Mouse (Mus musculus): ENCODE results near the gene Esyt1.
"Not testable (repeated sequence)": the region's sequence is repeated elsewhere in the genome, so short reads cannot be mapped to it uniquely, and the experiment has no call there.

Esyt1 gene

DNA sequence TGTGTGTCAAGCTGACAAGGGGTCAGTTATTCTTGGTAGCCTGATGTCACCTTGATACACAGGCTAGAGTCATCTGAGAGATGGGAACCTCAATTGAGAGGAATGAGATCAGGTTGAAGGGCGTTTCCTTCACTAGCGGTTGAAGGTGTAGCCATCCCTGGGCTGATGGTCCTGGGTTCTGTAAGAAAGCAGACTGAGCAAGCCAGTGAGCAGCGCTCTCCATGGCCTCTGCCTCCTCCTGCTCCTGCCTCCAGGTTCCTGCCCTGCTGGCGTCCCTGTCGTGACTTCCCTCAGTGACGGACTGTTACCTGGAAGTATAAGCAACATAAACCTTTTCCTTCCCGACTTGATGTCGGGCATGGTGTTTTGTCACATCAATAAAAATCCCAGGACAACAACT lies 22.1 kb downstream of the Esyt1 start:
- DNase-seq: no peak

- DNase-seq: no peak
These were observed 23.3 kb downstream of the Esyt1 start for GRCm38 (mm10) chr10:128502341-128502740.

DNA sequence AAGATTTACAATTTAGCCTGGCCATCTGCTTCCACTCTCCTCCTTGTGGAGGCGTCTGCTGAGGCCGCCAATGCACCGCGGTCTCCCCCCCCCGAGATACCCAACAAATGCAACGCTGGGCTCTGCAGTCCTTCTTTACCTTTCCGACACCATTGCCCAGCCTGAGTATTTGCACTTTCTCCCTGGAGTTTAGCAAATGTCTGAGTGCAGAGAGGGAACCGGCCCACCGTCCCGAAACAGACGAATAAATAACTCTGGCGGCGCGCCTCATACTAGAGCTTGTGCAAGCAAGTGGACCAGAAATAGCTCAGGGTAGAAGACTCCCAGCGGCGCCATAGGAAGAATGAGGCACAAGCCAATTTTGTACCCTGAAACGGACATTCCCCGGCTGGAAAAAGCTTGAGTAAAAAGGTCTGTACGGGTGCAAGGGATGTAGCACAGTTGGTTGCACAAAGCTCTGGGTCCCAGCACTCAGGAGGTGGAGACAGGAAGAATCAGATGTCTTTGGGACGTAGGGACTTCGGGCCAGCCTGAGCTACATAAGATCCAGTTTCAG lies 26.5 kb downstream of the Esyt1 start:
- peak; percentile 65 for DNase-seq

- peak; percentile 97 for DNase-seq
These were observed 27.1 kb downstream of the Esyt1 start, which contains the start of gene Myl6b for GRCm38 (mm10) chr10:128498590-128498989. Gene Myl6b (minus strand): TSS chr10:128498685.

- DNase-seq: no peak
These were observed 28.4 kb downstream of the Esyt1 start for GRCm38 (mm10) chr10:128497134-128497737.

DNA sequence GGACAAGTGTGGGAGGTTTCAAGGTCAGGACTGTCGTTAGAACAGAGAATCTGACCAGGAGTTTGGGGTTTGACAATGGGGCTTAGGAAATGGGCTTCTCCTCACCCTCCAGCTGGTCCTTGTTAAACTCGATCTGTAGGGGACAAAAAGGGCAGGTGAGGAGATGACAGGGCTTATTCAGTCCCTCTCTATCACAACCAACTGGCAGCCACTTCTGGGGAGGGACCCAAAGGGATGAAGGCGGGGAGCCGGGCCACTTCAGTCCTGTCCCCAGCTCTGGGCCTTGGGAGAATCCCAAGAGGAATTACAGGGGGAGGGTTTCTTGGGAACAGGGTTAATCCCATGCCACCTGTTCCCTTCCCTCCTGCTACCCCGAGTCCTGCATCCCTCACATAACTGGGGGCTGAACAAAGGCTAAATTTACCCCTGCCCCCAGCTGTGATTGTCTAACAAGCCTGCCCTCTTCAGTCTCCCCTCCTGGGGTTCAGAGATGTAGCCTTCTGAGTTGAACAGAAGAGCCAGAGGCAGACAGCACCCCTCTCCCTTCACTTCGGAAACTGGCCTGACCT lies 29.1 kb downstream of the Esyt1 start:
- DNase-seq: no peak

DNA sequence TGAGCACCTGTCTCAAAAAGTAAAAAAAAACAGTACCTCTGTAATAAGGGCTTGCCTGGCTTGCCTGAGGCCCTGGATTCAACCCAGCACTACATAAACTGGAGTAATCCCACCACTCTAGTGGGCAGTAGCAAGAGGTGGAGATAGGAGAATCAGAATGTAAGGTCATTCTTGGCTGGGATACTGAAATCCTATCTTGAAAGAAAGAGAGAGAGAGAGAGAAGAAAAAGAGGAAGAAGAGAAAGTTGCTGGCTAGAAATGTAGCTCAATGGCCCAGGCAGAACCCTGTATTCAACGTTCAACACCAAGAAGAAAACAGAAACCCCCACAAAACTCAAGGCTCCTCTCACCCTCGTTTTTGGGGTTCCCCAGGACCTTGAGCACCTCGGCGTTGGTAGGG lies 29.8 kb downstream of the Esyt1 start:
- DNase-seq: no peak

- DNase-seq: no peak
These were observed 30.4 kb downstream of the Esyt1 start for GRCm38 (mm10) chr10:128495270-128495669.

- peak; percentile 44 for DNase-seq
These were observed 30.9 kb downstream of the Esyt1 start for GRCm38 (mm10) chr10:128494667-128495245.

GRCm38 (mm10) chr10:128493695-128494666 lies 31.7 kb downstream of the Esyt1 start, which contains the start of gene Myl6:
Gene Myl6 (minus strand): TSS chr10:128494145.
- DNase-seq: peak; percentile 98

DNA sequence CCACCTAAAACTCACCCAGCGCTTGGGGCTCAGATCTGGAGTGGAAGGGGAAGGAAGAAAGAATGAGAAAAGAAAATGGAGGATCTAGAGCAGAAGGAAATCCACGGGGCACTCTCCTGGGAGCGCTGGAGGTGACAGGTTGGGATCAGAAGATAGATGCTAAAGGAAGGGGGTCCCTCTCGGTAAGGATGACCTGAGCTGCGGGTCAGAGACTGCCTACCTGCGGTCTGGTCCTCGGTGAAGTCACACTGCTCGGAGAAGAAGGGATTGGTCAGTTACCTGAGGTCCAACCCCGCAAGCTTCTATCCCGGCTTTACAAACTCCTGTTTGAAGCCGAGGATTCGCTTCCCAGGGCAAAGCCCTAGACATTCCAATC lies 32.4 kb downstream of the Esyt1 start:
- no peak for DNase-seq

- peak; percentile 51 for DNase-seq
These were observed 32.9 kb downstream of the Esyt1 start for GRCm38 (mm10) chr10:128492633-128493311.

- DNase-seq: not testable (repeated sequence)
These were observed 33.6 kb downstream of the Esyt1 start for GRCm38 (mm10) chr10:128492051-128492450.

- no peak for DNase-seq
These were observed 34.2 kb downstream of the Esyt1 start for GRCm38 (mm10) chr10:128491495-128491894.

DNA sequence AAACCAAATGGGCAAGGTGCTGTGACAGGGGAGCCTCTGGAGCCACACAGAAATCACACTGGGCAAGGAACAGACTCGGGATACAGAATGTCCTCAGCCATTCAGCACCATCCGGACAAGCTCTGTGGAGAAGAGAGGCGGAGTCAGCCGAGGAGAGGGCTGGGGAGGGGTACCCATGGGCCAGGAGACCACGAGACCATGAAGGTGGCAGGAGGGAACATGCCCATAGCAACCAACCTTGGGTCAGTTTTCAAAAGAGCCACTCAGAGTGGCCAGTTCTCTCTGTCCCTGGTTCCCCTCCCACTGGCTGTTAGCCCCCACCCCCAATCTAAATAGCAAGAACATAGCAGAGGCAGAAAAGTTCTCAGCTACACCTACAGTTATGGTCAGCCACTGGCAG lies 34.8 kb downstream of the Esyt1 start:
- no peak for DNase-seq

DNA sequence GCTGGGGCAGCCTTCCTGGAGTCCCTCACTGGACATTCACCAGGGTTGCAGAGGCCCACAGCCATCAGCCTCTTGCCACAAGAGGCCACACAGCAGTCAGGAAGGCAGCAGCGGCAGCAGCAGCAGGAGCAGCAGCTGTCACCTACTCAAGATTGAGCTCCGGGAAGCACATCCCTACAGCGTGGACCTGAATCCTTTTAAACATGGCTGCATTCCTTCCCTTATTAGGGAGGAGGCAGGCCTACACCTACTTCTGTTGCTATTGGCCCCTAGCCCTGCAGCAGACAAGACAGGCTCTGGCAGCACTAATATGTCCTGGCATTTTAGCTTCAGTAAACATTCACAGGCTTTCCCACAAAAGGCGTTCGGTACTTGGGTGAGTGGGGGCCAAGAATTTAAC lies 35.4 kb downstream of the Esyt1 start:
- DNase-seq: no peak

DNA sequence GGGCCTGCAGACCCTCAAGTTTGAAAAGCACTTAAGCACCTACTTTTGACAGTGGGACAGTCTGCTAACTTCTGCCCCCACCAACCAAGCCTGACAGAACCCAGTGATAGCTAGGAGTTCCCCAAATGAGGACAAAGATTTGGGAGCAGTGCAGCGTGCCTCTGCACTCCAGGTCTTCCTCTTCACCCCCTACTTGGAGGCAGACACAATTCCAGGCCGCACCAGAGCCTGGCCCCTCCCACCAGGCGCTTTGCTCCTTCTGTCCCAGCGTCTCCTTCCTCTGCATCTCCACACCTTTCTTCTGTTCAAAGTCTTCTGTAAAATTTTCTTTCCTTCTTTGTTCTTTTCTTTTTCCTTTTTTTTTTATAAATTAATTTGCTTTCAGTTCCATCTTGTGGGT lies 35.9 kb downstream of the Esyt1 start:
- no peak for DNase-seq

DNA sequence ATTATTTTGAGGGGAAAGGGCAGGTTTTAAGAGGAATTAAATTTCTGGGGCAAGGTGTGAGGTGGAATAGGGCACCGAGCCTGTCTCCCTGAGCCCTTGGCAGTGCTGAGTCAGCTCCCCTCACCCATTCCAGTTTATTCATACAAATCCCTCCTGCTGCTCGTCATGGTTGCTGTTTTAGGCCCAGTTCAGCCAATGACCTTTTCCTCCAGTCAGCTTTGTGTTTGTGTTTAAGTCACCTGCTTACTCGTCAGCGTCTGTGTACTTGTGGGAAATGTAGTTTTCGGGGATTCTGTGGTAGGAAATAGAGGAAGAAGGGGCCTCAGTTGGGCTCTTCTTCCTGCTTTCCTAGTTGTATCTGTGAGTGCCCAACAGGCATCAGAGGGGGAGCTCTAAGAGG lies 36.3 kb downstream of the Esyt1 start:
- DNase-seq: no peak

- no peak for DNase-seq
These were observed 36.9 kb downstream of the Esyt1 start for GRCm38 (mm10) chr10:128488776-128489175.

- DNase-seq: no peak
These were observed 37.6 kb downstream of the Esyt1 start for GRCm38 (mm10) chr10:128487861-128488712.

DNA sequence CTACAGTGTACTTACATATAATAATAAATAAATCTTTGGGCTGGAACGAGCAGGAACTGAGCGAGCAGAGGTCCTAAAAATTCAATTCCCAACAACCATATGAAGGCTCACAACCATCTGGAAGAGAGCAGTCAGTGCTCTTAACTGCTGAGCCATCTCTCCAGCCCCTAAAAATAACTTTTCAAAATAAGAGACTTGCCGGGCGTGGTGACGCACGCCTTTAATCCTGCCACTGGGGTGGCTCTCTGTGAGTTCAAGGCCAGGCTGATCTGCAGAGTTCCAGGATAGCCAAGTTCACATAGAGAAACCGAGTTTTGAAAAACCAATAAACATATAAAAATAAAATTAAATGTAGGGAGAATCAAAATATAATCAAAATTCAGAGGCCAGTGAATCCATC lies 39.3 kb downstream of the Esyt1 start:
- no peak for DNase-seq
